Mouse (Mus musculus) neural tube, embryonic 15.5 days (tissue): Measurements from ENCODE around the gene Krt6b. TPM values are rescaled to one million over a fixed set of nuclear protein-coding genes. Genes with fewer than 3 reads are reported as not detected.

Experiments
- ATAC-seq: fragments of 200-750 bp; cut with Nextera tagmentation; 2 replicates; pipeline ENCODE4 v1.8.0; 2017; ENCODE audit warnings: mild to moderate bottlenecking, moderate TSS enrichment, moderate library complexity; ENCODE audit not compliant: low FRiP score
- H3K27ac ChIP-seq: fragments of 300-500 bp; sonication (generic); replicated peaks from 2 replicates; pipeline ENCODE4 v1.5.1; 2015; ENCODE audit warnings: mild to moderate bottlenecking, inconsistent platforms
- H3K27me3 ChIP-seq: fragments of 300-500 bp; sonication (generic); replicated peaks from 2 replicates; pipeline ENCODE4 v1.6.1; 2015; ENCODE audit warnings: inconsistent platforms
- H3K36me3 ChIP-seq: fragments of 300-500 bp; sonication (generic); 2 replicates; pipeline ENCODE4 v1.6.1; 2015; ENCODE audit warnings: inconsistent platforms
- H3K4me1 ChIP-seq: fragments of 300-500 bp; sonication (generic); 2 replicates; pipeline ENCODE4 v1.6.1; 2015; ENCODE audit warnings: inconsistent platforms
- H3K4me2 ChIP-seq: fragments of 300-500 bp; sonication (generic); 2 replicates; pipeline ENCODE4 v1.6.1; 2015; ENCODE audit warnings: inconsistent platforms, mild to moderate bottlenecking, moderate library complexity
- H3K4me3 ChIP-seq: fragments of 300-500 bp; sonication (generic); replicated peaks from 2 replicates; pipeline ENCODE4 v1.5.1; 2015; ENCODE audit warnings: mild to moderate bottlenecking, inconsistent platforms
- H3K9ac ChIP-seq: fragments of 300-500 bp; sonication (generic); replicated peaks from 2 replicates; pipeline ENCODE4 v1.6.1; 2015; ENCODE audit warnings: mild to moderate bottlenecking, inconsistent platforms
- H3K9me3 ChIP-seq: fragments of 300-500 bp; sonication (generic); replicated peaks from 2 replicates; pipeline ENCODE4 v1.6.1; 2016; ENCODE audit warnings: inconsistent platforms
- WGBS: fragments of 180-500 bp; shearing (Covaris S2); methylation state at CpG from one replicate; pipeline ENCODE4 v1.1.7; 2015; ENCODE audit warnings: mixed read lengths; 5-methylcytosine and 5-hydroxymethylcytosine counted together
- polyA plus RNA-seq: library from polyadenylated mRNA; unstranded; fragments of >200 nt; fragmentation: Nextera tagmentation; extraction: Ambion mirVana; gene quantifications from 2 replicates; pipeline ENCODE4 v1.2.1, GENCODE M21; 2015

The Krt6b gene
- 0.09 TPM in 1 of 2 replicates, not detected in the other for polyA plus RNA-seq

DNA sequence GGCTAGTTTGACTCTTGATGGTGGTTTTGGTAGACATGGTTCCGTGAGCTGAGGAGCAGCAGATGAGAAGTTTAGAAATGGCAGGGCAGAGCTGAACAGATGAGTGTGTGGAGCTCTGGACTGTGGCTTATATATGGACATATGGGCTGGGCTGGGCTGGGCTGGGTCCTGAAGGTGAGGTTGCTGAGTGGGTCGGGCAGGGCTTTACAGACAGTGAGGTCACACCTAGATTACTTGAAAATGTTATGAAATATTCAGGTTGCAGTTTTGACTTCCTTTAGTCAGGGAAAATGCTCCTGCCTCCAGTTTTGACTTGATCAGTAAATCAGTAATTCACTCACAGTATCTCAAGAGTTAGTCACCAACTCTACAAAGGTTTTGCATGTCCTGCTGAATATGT is at the start of gene Krt6b:
TSS of gene Krt6b (minus strand) at position 101 of the 400 bp plus-strand sequence.
- ATAC-seq: no peak
- Histone ChIP-seq H3K4me2 (no peak within 1 kb of the TSS), H3K4me3 (no peak within 1 kb of the TSS), H3K9ac (no peak within 1 kb of the TSS), H3K4me1 (no peaks in the 10 kb centered on the region), H3K27ac (no peak within 1 kb of the TSS), H3K27me3 (no peaks in the 10 kb centered on the region), H3K36me3 (no peaks in the 10 kb centered on the region), H3K9me3 (no peaks in the 10 kb centered on the region)
- 87% methylated on average over 2 of the region's 2 CpGs for WGBS

DNA sequence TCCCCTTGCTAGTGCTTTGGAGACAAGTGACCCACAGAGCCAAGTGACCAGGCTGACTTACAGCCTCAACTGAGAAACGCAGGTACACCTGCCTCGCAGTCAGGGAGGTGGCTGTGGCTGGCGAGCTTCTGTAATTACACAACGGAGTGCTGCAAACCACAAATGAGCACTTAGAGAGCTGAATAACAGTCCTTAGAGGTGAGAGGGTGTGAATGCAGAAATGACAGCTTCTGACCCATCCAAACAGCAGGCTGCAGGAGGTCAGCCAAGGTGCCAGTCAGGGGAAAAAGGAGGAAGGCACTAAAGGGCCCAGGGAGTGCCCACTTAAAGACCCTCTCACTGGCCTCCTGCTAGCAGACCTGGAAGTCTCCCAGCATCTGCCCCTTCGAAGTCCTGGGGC is 44.6 kb upstream of the Krt6b start:
- Histone ChIP-seq H3K27ac (no peak overlapping the region), H3K36me3 (no peaks in the 10 kb centered on the region), H3K4me2 (no peak overlapping the region), H3K9me3 (no peaks in the 10 kb centered on the region), H3K4me1 (no peaks in the 10 kb centered on the region), H3K27me3 (no peaks in the 10 kb centered on the region), H3K9ac (no peak overlapping the region), H3K4me3 (no peak overlapping the region)
- no peak for ATAC-seq
- WGBS: 64% methylated on average over 5 of the region's 5 CpGs

DNA sequence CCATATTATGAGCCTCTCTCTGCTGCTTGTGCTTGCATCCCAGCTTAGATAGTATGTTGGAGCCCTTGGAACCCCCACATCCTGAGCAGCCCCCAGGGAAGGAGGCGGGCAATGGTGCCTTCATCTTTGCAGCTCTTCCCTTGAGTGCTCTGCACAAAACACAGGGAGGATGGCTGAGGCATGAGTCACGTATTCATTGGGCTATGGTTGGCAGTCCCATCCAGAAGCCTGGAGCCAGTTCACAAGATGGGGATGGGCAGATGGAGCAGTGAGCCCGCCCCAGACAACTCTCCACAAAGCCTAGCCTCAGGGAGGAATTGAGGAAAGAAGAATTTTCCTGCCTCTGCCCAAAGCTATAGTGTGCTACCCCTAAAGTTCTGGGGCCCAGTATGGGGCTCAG is 35.7 kb upstream of the Krt6b start:
- H3K4me1 ChIP-seq: no peaks in the 10 kb centered on the region
- H3K27ac ChIP-seq: no peak overlapping the region
- H3K27me3 ChIP-seq: no peaks in the 10 kb centered on the region
- H3K4me3 ChIP-seq: no peak overlapping the region
- H3K36me3 ChIP-seq: no peaks in the 10 kb centered on the region
- H3K9me3 ChIP-seq: no peaks in the 10 kb centered on the region
- H3K4me2 ChIP-seq: no peak overlapping the region
- no peak overlapping the region for H3K9ac ChIP-seq
- 71% methylated on average over 3 of the region's 3 CpGs for WGBS
- no peak for ATAC-seq

DNA sequence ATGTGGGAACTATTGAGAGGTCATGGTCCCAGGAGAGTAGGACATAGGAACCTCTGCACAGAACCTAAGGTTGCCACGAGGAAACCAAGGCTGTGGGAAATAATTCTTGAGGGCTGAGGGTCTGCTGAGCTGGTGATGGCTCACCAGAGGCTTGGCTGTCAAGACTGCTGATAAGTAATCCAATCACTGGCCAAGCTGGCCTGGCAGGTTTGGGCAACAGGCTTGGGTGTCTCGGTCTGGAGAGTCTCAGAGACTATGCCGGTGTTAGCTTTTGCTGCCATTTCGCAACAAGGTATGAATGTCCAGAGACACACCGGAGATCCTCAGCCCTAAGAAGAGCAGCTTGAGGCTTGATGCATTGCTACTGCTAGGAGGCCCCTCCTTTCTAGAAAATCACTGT is 34.3 kb upstream of the Krt6b start:
- ATAC-seq: no peak
- WGBS: 91% methylated on average over 5 of the region's 5 CpGs

DNA sequence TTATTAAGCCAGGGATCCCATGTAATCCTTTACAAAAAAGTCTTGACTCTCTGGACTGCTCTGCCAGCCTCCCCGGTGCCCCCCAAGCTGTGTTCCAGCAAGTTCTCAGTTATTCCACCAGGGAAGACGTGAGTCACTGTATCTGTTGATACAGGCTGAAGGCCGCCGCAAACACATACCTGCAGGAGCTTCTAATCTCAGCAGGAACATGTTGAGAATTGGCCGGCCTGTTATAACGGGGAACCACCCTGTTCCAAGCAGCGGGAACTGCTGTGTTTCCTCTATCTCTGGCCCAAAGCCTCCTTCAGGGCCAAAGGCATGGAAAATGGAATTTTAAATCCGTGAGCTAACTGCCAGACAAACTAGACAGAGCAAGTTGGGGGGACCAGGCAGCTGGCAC is 33.6 kb upstream of the Krt6b start:
- no peaks in the 10 kb centered on the region for H3K27me3 ChIP-seq
- no peaks in the 10 kb centered on the region for H3K36me3 ChIP-seq
- no peak for ATAC-seq
- H3K4me3 ChIP-seq: no peak overlapping the region
- no peaks in the 10 kb centered on the region for H3K9me3 ChIP-seq
- H3K27ac ChIP-seq: no peak overlapping the region
- H3K4me2 ChIP-seq: no peak overlapping the region
- WGBS: 80% methylated on average over 8 of the region's 8 CpGs
- H3K4me1 ChIP-seq: no peaks in the 10 kb centered on the region
- no peak overlapping the region for H3K9ac ChIP-seq

More for the DNA sequence above, 34.3 kb upstream of the Krt6b start:
- Histone ChIP-seq H3K27me3 (no peaks in the 10 kb centered on the region), H3K36me3 (no peaks in the 10 kb centered on the region), H3K9ac (no peak overlapping the region), H3K4me2 (no peak overlapping the region), H3K4me1 (no peaks in the 10 kb centered on the region), H3K27ac (no peak overlapping the region), H3K4me3 (no peak overlapping the region), H3K9me3 (no peaks in the 10 kb centered on the region)

DNA sequence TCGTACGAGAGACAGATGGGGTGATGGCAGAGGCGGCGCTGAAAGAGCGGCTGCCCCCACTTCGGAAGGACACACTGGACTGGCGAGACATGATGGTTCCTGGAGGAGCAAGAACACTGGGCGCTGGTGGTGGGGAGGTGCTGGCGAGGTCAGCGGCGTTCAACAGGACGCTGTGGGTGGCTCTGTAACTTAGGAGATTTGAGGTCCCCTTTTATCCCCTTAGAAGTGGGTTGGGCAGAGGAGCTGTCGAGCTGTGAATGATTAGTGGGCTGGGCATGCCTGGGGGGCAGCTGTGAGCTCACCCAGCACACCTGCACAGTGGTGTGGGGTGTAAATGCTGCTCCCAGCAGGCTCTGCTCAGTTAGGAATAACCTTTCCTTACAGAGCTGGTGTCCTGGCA is 32.6 kb upstream of the Krt6b start, which contains the start of gene Krt5:
TSS of gene Krt5 (minus strand) at position 179 of the 400 bp plus-strand sequence.
- no peak within 1 kb of the TSS for H3K4me2 ChIP-seq
- no peaks in the 10 kb centered on the region for H3K36me3 ChIP-seq
- H3K27ac ChIP-seq: no peak within 1 kb of the TSS
- WGBS: 64% methylated on average over 13 of the region's 13 CpGs
- H3K27me3 ChIP-seq: no peaks in the 10 kb centered on the region
- H3K4me3 ChIP-seq: no peak within 1 kb of the TSS
- H3K9me3 ChIP-seq: no peaks in the 10 kb centered on the region
- no peaks in the 10 kb centered on the region for H3K4me1 ChIP-seq
- ATAC-seq: no peak
- H3K9ac ChIP-seq: no peak within 1 kb of the TSS

DNA sequence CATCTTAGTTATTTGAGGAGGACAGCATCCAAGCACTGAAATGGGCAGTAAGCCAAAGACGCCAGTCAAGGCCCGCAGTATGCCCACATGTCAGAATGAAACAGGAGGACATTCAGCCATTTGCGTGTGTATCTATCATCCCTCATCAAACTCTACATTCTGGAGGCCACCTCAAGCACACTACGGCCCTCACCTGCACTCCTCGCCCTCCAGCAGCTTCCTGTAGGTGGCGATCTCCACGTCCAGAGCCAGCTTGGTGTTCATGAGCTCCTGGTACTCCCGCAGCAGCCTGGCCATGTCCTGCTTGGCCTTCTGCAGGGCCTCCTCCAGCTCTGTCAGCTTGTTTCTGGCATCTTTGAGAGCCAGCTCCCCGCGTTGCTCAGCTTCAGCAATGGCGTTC is 28.6 kb upstream of the Krt6b start:
- H3K27ac ChIP-seq: no peak overlapping the region
- ATAC-seq: no peak
- no peaks in the 10 kb centered on the region for H3K9me3 ChIP-seq
- no peaks in the 10 kb centered on the region for H3K27me3 ChIP-seq
- H3K36me3 ChIP-seq: no peaks in the 10 kb centered on the region
- no peak overlapping the region for H3K4me2 ChIP-seq
- no peak overlapping the region for H3K9ac ChIP-seq
- no peaks in the 10 kb centered on the region for H3K4me1 ChIP-seq
- WGBS: 70% methylated on average over 11 of the region's 11 CpGs
- no peak overlapping the region for H3K4me3 ChIP-seq

DNA sequence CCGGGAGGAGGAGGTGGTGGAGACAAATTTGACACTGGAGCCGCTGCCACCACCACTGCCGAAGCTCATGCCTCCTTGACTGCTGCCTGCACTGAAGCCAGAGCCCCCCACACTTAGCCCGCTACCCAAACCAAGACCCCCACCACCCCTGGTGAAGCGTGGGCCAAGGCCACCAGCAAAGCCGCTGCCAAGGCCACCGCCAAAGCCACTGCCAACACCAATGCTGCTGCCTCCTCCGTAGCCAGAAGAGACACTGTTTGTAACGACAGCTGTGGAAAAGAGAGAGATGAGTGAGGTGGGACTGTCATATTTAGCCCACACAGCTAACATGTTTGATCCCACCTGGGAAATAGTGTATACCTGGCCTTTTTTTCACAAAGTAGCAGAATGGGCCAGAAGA is 27.4 kb upstream of the Krt6b start:
- Histone ChIP-seq H3K4me2 (no peak overlapping the region), H3K4me1 (no peaks in the 10 kb centered on the region), H3K9ac (no peak overlapping the region), H3K27me3 (no peaks in the 10 kb centered on the region), H3K4me3 (no peak overlapping the region), H3K9me3 (no peaks in the 10 kb centered on the region), H3K36me3 (no peaks in the 10 kb centered on the region), H3K27ac (no peak overlapping the region)
- WGBS: 93% methylated on average over 9 of the region's 9 CpGs
- ATAC-seq: no peak

DNA sequence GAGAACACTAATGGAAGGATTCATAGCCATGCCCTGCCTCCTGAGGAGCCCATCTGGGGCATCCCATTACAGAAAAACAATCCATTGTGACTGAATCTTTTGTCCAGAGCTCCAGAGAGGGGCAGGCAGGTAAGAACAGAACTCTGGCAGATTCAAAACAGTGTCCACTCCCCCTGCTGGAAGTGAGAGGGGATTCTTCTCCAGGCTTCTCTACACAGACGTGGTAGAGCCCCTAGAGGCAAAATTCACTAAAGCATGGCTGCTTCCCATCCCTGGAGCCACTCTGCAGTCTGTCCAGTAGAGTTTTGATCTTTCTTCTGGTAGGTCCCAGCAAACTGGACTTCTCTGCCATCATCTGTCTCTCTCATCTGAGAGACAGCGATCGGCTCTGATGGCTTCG is 24.0 kb upstream of the Krt6b start:
- no peak for ATAC-seq
- H3K36me3 ChIP-seq: no peaks in the 10 kb centered on the region
- no peak overlapping the region for H3K4me2 ChIP-seq
- no peak overlapping the region for H3K27ac ChIP-seq
- no peak overlapping the region for H3K9ac ChIP-seq
- H3K9me3 ChIP-seq: no peaks in the 10 kb centered on the region
- H3K27me3 ChIP-seq: no peaks in the 10 kb centered on the region
- WGBS: 69% methylated on average over 4 of the region's 4 CpGs
- no peaks in the 10 kb centered on the region for H3K4me1 ChIP-seq
- no peak overlapping the region for H3K4me3 ChIP-seq

DNA sequence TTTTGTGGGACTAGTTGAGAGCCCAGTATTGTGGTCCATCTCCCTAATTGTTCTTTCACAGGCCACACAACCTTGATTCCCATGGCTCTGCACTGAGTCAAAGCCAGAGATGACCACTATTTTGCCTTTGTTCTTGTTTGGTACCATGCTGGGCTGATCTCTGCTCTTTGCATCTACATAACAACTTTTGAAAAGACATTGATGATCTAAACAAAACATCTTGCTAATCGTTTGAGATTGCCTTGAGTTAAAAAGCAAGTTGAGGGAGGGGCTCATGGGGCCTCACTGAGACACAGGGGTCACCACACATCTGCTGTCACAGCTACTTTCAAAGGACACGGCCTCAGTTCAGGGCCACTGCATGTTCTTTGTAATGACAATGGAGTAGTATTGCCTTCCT is 22.3 kb upstream of the Krt6b start:
- no peak for ATAC-seq
- Histone ChIP-seq H3K9me3 (no peaks in the 10 kb centered on the region), H3K4me3 (no peak overlapping the region), H3K27ac (no peak overlapping the region), H3K4me1 (no peaks in the 10 kb centered on the region), H3K4me2 (no peak overlapping the region), H3K27me3 (no peaks in the 10 kb centered on the region), H3K36me3 (no peaks in the 10 kb centered on the region), H3K9ac (no peak overlapping the region)
- WGBS: 7% methylated on average over 2 of the region's 2 CpGs

DNA sequence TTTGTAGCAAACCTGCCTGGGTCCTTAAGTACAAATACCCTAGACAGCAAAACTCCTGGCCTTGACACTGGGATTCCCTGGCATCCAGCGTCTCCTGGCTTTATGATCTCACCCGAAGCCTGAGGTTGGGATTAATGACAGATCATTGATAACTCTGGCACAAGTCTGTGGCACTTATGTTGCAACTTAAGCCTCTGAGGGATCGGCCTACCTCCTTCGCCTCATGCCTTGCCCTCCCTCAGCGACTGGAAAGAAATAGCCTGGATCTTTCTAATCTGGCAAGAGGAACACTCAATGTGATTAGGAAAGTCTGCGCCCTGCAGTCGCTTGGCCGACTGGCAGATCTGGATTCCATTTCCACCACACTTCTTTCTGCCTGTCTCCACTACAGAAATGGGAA is 19.8 kb upstream of the Krt6b start:
- H3K9ac ChIP-seq: no peak overlapping the region
- H3K4me1 ChIP-seq: no peaks in the 10 kb centered on the region
- WGBS: 87% methylated on average over 8 of the region's 8 CpGs
- no peaks in the 10 kb centered on the region for H3K9me3 ChIP-seq
- no peak for ATAC-seq
- H3K4me2 ChIP-seq: no peak overlapping the region
- H3K27ac ChIP-seq: no peak overlapping the region
- no peaks in the 10 kb centered on the region for H3K27me3 ChIP-seq
- no peak overlapping the region for H3K4me3 ChIP-seq
- H3K36me3 ChIP-seq: no peaks in the 10 kb centered on the region

DNA sequence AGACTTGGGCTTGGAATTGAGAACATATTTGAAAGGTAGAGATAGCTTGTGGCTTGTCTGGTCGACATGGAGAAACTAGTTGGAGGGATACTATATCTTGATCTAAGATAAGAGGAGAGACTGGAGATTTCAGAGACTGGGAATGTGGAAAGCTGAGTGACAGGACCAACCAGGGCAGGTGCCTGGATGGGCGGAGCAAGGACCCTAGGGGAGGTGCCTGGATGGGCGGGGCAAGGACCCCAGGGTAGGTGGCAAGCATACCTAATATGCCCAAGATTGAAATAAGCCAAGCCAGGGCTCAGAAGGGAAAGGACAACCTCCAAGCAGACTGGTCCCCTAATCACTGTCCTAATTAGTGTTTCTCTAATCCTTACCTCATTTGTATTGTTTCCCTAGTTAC is 19.1 kb upstream of the Krt6b start:
- H3K9me3 ChIP-seq: no peaks in the 10 kb centered on the region
- no peaks in the 10 kb centered on the region for H3K27me3 ChIP-seq
- no peak overlapping the region for H3K4me2 ChIP-seq
- H3K4me1 ChIP-seq: no peaks in the 10 kb centered on the region
- H3K4me3 ChIP-seq: no peak overlapping the region
- no peaks in the 10 kb centered on the region for H3K36me3 ChIP-seq
- no peak overlapping the region for H3K27ac ChIP-seq
- 71% methylated on average over 3 of the region's 3 CpGs for WGBS
- ATAC-seq: no peak
- no peak overlapping the region for H3K9ac ChIP-seq
